Mouse (Mus musculus) kidney, postnatal 0 days (tissue): ENCODE results near the gene Gm8005. TPM values are rescaled to one million over a fixed set of nuclear protein-coding genes. Genes with fewer than 3 reads are reported as not detected.
"Not testable (repeated sequence)": the region's sequence is repeated elsewhere in the genome, so short reads cannot be mapped to it uniquely, and the experiment has no call there.

Experiments
- ATAC-seq: fragments of 200-750 bp; cut with Nextera tagmentation; replicated peaks from 2 replicates; pipeline ENCODE4 v1.8.0; 2017; ENCODE audit warnings: low read depth, moderate number of reproducible peaks, moderate TSS enrichment, moderate library complexity; ENCODE audit not compliant: low FRiP score
- DNase-seq: peaks from one replicate; pipeline ENCODE4 v3.0.0-alpha.2; 2016; ENCODE audit warnings: low spot score
- H3K27ac ChIP-seq: fragments of 300-500 bp; sonication (generic); 2 replicates; pipeline ENCODE4 v1.5.1; 2014; ENCODE audit warnings: mild to moderate bottlenecking
- H3K27me3 ChIP-seq: fragments of 300-500 bp; sonication (generic); 2 replicates; pipeline ENCODE4 v1.6.1; 2014; ENCODE audit warnings: low read length, mixed read lengths; ENCODE audit not compliant: insufficient read depth
- H3K36me3 ChIP-seq: fragments of 300-500 bp; sonication (generic); 2 replicates; pipeline ENCODE4 v1.6.1; 2014; ENCODE audit warnings: low read length, mixed read lengths; ENCODE audit not compliant: insufficient read depth
- H3K4me1 ChIP-seq: fragments of 300-500 bp; sonication (generic); replicated peaks from 2 replicates; pipeline ENCODE4 v1.6.1; 2014; ENCODE audit warnings: antibody characterized with exemption, low read length, mixed read lengths; ENCODE audit not compliant: insufficient read depth
- H3K4me2 ChIP-seq: fragments of 300-500 bp; sonication (generic); 2 replicates; pipeline ENCODE4 v1.6.1; 2014; ENCODE audit warnings: mild to moderate bottlenecking, low read length, moderate library complexity, mixed read lengths
- H3K4me3 ChIP-seq: fragments of 300-500 bp; sonication (generic); replicated peaks from 2 replicates; pipeline ENCODE4 v1.5.1; 2014; ENCODE audit warnings: low read depth, low read length
- H3K9ac ChIP-seq: fragments of 300-500 bp; sonication (generic); 2 replicates; pipeline ENCODE4 v1.6.1; 2014; ENCODE audit warnings: low read depth, low read length
- H3K9me3 ChIP-seq: fragments of 300-500 bp; sonication (generic); replicated peaks from 2 replicates; pipeline ENCODE4 v1.6.1; 2016; ENCODE audit warnings: low read length, inconsistent platforms, mixed read lengths
- WGBS: fragments of 180-500 bp; shearing (Covaris S2); extraction: QIAGEN DNeasy Blood & Tissue Kit; methylation state at CpG from one replicate; pipeline ENCODE4 v1.1.7; 2014; 5-methylcytosine and 5-hydroxymethylcytosine counted together
- polyA plus RNA-seq: library from polyadenylated mRNA; unstranded; fragments of >200 nt; fragmentation: Nextera tagmentation; extraction: Ambion mirVana; gene quantifications from 2 replicates; pipeline ENCODE4 v1.2.1, GENCODE M21; 2015

Gm8005 gene
- not detected in 2 replicates for polyA plus RNA-seq

DNA sequence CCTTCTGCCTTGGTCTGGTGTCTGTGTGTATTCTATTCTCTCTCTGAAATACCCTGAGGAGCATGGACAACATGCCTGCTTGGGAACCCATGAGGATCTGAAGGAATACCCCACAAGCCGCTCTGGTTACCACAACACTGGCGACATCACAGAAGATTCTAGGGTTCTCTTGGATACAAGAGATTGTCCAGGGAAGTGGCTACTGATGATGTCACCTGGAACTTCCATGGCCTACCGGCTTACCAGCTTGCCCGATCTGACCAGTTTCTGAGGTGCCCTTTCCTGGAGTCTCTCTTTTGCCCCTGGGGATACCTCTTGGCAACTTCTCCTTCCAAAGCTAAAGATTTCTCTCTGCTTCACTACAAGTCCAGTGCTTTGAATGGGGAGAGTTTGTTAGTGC lies at the start of gene Gm8005:
Gm8005 (minus strand) TSS at position 101 of the 400 bp plus-strand sequence.
- not testable (repeated sequence) for H3K36me3 ChIP-seq, H3K9me3 ChIP-seq, H3K4me3 ChIP-seq, H3K27ac ChIP-seq, H3K9ac ChIP-seq, H3K27me3 ChIP-seq, DNase-seq, H3K4me2 ChIP-seq, H3K4me1 ChIP-seq, ATAC-seq
- 97% methylated on average over 2 of the region's 4 CpGs for WGBS

DNA sequence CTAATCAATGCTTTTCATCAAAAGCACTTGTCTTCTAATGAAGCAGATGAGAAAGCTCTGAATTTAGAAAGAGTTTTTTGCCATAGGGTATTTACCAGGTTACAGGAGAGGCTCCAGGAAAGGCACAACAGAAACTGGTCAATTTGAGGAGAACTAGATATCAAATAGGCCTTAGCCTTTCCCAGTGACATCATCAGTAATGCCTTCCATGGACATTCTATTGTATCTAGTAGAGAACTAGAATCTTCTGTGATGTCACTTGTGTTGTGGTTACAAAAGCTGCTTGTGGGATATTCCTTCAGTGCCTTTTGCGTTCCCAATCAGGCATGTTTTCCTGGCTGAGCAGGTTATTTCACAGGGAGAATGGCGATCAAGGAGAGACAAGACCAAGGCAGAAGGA lies 24.1 kb upstream of the Gm8005 start, which contains the start of gene Gm8011:
Gm8011 (plus strand) TSS at position 301 of the 400 bp plus-strand sequence.
- not testable (repeated sequence) for H3K4me2 ChIP-seq, DNase-seq, H3K9ac ChIP-seq, H3K4me1 ChIP-seq, H3K9me3 ChIP-seq, H3K27ac ChIP-seq, H3K4me3 ChIP-seq, H3K36me3 ChIP-seq, H3K27me3 ChIP-seq, ATAC-seq
- 44% methylated on average over 2 of the region's 2 CpGs for WGBS

Other genes starting within 250 kb of the Gm8005 start
- not detected in 2 replicates for gene Gm3573, start 248.9 kb downstream of the Gm8005 start, polyA plus RNA-seq
- not detected in 2 replicates for gene Gm17026, start 179.6 kb downstream of the Gm8005 start, polyA plus RNA-seq
- gene Gm9611, start 142.3 kb downstream of the Gm8005 start, polyA plus RNA-seq: not detected in 2 replicates
- gene Gm7995, start 129.5 kb downstream of the Gm8005 start, polyA plus RNA-seq: not detected in 2 replicates
- not detected in 2 replicates for gene Gm8011, start 24.2 kb upstream of the Gm8005 start, polyA plus RNA-seq
- not detected in 2 replicates for gene Gm8020, start 62.7 kb upstream of the Gm8005 start, polyA plus RNA-seq
- gene Gm8024, start 84.6 kb upstream of the Gm8005 start, polyA plus RNA-seq: not detected in 2 replicates
- gene Gm17124, start 160.2 kb upstream of the Gm8005 start, polyA plus RNA-seq: not detected in 2 replicates
- not detected in 2 replicates for gene Gm3633, start 202.2 kb upstream of the Gm8005 start, polyA plus RNA-seq
- gene Gm10378, start 216.3 kb upstream of the Gm8005 start, polyA plus RNA-seq: not detected in 2 replicates